Mouse (Mus musculus) right cerebral cortex, postnatal 36 days (tissue): ENCODE results near the gene Ncbp2.
"Not testable (repeated sequence)": the region's sequence is repeated elsewhere in the genome, so short reads cannot be mapped to it uniquely, and the experiment has no call there.

Experiments
- DNase-seq, 2 experiments: peaks; one replicate each; pipeline ENCODE4 v3.0.0; 2022; ENCODE audit warnings: low spot score in 2 of 2, mixed read lengths in 1 of 2

Gene Ncbp2

DNA sequence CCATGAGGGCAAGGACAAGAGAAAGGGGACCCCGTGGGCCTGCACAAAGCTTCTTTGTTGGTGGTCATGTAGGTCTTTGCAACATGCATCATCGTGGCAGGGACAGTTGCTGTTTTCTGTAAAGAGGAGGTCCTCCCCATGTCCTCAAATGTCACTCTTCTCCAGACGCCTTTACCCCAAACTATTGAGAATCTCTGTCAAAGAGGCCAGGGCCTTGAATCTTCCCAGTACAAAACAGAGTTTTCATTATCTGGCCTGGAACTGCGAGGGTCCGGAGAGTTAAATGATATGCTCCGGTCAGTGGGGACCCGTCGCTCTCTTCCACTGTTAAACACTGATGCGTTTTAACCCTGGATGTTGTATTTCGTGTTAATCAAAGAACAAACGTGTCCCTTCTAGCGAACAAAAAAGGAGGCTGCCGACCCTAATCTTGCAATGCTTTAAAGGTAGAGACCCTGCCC lies 13.7 kb upstream of the Ncbp2 start:
- no peak for DNase-seq

DNA sequence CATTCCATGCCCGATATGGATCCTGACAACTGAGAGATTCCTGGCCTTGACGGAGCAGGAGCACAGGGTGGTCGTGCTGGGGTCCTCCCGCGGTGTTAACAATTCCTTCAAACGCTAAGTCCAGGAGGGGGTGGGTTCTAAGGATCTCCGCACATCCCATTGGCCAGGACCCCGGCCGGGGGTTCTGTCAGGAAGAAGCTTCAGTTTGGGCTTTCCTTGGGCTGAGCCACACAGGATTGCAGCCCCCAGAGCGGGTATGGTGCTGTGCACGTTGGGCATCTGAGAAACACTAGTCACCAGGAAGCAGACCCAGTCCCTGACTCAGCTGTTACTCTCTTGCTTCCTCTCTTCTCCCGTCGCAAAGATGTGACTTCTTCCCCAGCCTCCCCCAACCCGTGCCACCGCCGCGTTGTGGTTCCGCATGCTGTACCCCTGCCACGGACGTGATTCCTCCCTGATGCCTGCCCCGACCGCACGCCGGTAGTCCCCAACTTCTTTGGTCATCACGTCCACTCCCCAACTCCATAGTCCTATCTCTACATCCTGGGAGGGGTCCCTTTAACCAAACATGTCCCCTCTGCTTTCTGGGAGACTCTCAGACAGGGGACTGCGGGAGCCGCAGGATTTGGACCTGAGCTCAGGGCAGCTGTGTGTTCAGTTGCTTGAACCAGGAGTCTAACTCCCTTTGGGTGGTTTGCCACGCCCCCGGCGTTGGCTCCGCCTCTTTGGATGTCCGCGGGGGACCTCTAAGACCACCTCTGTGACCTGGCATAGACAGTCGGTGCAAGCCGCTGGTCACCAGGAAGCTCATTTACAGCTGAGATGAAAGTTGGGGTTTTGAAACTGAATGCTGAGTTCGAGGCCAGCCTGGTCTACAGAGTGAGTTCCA lies 13.0 kb upstream of the Ncbp2 start:
- peak in 1 of 2 experiments; percentile 46 for DNase-seq

DNA sequence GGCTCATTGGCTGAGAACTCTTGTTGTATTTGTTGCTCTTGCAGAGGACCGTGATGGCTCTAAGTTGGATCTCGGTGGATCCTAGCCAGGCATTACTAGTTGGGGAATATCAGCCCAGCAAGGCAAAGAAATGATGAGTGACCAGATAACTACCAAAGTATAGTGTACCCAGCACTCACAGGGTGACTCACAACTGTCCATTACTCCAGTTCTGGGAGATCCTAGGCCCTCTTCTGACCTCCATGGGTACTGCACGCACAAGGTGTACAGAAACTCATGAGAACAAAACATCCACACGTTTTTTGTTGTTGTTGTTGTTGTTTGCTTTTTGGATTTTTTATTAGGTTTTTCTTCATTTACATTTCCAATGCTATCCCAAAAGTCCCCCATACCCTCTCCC lies 11.7 kb upstream of the Ncbp2 start:
- DNase-seq = no peak

DNA sequence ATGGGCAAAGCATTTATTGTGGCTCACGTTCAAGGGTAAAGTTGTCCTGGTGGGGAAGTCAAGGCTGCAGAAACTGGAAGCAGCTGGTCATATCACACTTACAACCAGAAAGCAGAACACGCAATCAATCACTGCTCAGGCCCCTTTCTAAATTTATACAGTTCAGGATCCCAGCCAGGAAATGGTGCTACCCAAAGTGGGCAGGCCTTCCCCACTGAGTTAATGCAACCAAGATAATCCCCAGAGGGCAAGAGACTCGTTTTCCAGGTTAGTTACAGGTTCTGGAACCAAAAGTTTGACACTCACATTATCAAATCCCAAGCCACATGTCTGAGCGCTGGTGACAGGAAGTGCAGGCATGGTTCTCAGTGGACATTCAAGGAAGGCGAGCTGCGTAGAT lies 9.5 kb upstream of the Ncbp2 start:
- no peak for DNase-seq

DNA sequence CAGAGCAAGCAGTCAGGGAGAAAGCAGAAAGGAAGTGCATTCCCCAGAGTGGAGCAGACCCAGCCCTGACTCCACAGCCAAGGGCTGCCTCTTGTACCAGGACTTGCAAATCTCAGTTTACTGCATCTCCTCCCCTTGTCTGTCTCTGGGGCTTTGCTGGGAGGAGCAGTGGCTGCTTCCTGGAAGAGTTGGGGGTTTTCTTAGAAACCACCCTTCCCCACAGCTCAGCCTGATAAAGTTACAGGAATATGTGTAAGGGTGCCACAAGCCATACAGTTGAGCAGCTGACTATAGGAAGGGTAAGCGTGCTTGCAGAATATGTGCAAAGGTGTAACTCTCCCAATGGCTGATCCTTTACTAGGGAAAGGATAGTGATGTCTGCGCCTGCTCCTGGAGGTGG lies 7.7 kb upstream of the Ncbp2 start:
- no peak for DNase-seq

DNA sequence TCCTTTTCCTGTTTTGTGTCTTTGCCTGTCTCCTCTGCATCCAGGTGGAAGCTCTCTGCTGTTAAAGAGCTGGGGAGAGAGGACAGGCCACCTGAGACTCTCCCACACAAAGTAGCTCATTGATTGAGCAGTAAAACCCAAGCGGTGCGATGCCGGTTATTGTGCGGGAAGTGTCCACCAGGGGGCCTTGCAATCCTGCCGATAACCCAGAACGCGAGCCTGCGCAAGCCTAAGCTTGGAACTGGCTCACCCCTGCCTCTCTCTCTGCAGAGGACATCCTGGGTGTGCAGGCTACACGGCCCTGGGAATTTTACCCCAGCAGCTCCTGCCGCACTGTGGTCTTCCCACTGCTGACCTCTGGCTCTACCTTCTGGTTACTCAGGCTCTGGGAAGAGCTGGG lies 4.3 kb upstream of the Ncbp2 start:
- peak in 1 of 2 experiments; percentile 64 for DNase-seq

DNA sequence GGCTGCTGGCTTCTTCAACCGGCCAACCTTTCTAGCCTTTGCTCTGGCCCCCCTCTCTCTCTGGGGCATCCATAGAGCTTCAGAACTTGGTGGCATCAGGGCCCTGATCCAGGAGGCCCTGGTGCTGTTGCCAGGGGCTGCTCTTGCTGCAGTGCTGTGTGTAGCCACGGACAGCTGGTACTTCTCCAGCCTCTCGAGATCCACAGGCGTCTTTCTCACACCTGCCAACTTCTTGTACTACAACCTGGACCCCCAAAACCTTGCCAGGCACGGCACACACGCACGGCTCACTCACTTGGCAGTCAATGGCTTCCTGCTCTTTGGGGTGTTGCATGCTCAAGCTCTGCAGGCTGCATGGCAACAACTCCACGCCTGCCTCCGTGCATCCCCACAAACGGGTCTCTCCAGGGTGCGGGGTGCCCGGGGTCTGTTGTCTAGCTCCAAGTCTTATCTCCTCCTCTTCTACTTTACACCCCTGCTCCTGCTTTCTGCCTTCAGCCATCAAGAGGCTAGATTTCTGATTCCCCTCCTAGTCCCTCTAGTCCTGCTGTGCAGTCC lies 3.5 kb upstream of the Ncbp2 start:
- no peak for DNase-seq

DNA sequence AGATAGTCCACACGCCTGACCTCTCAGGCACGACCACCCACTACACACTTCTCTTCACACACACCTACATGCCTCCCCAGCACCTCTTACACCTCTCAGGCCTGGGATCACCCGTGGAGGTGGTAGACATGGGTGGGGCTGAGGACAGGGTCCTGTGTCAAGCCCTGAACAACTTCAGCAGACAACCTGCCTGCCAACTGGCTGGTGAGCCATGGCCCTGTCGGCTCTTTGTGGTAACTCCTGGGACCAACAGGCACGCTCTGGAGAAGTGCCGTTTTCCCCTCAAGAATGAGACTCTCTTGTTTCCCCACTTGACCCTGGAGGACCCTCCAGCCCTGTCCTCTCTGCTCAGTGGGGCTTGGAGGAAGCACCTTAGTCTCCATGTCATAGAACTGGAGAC lies 2.9 kb upstream of the Ncbp2 start:
- no peak for DNase-seq

DNA sequence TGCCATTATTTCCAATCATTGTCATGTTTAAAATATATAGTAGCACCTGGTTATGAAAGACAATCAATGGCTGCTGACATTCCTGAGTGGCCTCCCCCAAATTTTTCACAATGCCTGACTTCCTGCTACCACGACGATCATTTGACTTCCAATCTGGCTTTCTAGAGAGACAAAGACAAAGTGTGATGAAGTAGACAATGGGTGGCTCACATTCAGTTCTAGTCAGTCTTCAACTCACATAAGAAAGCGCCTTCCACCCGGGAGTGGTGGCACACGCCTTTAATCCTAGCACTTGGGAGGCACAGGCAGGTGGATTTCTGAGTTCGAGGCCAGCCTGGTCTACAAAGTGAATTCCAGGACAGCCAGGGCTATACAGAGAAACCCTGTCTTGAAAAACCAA lies 2.3 kb upstream of the Ncbp2 start:
- DNase-seq = not testable (repeated sequence)

DNA sequence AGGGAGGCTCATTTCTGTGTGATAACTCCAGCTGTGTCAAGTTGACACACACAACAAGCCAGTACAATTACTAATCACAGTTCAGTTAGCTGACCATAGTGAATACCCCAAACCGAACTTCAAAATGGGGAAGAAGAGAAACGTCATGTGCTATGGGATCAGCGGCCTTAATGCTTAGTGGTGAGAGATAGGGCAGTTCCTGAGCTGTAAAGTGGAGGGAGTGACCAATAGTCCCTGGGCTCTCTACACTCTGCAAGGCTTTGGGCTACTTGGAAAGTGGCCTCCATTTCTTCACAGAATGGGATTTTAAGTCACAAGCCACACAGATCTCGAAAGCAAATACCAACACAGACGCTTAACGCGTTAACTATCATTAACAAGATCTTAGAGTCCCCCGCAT lies 980 bp upstream of the Ncbp2 start:
- no peak for DNase-seq

DNA sequence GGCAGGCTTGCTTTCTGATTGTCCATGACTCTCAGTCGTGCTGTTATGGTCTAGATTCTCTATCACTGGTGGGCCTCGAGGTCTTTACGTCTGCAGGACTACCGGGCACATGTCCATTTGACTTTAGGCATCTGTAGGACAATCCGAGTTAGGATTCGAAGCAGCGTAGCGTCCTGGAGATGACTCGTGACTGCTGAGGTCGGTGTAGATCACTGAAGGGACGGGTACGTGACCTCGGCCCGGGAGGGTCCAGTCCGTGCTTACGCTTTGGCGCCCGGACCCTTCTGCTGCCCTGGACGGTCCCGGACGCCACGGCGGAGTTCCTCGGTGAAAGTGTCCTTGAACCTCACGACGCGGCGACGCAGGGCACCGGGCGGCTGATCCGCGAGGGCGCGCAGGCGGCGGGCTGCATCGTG lies 404 bp upstream of the Ncbp2 start:
- DNase-seq = no peak

DNA sequence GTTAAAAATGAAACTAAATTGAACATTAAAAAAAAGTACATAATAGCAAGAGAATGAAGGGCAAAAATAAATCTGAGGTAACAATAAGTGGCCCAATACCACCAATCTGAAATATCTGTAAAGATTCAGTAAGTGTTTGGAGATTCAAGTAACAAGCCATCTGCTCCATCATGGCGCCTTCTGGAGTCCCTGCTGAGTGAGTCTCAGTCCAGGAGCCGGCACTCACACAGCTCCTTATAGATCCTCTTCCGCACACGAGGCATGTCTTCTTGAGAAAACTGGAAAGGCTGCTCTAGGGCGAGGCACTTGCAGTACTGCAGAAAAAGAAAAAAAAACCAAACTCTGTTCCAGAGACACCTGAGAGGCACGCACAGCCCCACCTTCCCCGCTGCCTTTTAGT lies 14.9 kb downstream of the Ncbp2 start:
- no peak for DNase-seq

DNA sequence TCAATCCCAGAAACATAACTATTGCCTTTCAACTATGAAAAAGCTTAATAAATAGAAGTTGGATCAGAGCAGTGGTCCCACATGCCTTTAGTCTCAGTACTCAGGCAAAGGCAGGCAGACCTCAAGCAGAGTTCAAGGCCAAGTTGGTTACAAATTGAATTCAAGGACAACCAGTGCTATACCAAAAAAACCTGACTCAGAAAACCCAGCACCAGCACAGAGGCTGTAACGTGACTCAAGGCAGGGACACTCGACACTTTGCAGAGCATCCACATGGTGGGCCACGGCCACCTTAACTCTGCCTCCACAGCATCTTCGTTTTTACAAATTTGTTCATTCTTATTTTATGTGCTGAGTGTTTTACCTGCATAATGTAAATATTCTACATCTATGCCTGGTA lies 26.9 kb downstream of the Ncbp2 start:
- DNase-seq = no peak

DNA sequence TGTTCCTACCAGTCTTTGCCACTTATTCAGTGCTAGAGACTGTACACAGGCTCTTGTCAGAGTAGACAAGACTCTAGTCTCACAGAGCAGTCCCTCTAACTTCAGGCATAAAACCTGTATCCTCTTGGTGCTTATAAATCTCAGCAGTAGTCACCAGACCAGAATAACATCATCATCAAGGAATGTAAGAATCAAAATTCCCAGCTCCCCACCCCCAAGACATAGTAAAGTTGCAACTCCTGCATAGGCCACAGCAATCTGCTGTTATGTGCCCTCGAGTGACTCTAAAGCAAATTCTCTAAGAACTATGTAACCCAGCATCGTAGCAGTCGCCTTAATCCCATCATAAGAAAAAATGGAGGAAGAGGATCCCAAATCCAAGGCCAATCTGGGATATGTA lies 31.2 kb downstream of the Ncbp2 start:
- no peak for DNase-seq

DNA sequence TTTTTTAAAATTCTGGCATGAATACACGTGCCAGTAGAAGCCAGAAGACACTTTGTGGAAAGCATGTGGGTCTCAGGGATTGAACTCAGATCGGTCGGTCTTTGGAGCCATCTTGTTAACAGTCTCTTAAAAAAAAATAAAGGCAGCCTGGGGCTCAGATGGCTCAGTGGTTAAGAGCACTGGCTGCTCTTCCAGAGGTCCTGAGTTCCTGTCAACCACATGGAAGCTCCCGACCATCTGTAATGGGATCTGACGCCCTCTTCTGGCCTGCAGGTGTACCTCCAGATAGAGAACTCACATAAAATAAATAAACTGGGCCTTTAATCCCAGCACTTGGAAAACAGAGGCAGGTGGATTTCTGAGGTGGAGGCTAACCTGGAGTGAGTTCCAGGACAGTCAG lies 32.6 kb downstream of the Ncbp2 start:
- DNase-seq = no peak

DNA sequence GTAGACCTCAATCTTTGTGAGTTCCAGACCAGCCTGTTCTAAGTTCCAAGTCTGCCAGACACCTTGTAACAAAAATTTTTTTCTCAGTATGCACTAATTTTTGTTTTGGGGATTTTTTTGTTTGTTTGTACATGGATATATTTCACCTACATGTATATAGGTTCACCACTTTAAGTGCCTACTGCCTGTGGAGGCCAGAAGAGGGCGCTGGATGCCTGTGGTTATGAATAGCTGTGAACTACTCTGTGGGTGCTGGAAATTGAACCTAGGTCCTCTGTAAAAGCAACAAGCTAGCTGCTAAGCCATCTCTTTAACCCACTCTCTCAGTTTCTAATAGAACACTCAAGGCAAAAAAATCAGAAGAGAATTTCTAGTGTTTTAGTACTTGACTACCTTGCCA lies 43.7 kb downstream of the Ncbp2 start:
- DNase-seq = no peak

DNA sequence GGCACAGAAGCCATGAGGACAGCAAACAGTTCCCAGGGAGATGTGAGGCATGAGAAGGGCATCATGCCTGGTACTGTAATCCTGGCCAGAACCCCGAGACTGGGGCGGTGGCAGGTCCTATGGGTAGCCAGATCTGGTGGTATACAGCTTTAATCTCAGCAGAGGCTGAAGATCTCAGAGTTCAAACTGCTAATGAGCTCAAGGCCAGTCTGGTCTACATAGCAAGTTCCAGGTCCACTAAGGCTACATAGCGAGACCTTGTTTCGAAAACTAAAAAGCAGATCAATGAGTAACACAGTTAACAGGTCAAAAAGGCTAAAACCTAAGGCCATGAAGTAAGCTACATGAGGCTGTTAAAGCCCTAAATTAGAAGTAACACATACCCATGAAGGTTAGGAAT lies 44.9 kb downstream of the Ncbp2 start:
- no peak for DNase-seq

DNA sequence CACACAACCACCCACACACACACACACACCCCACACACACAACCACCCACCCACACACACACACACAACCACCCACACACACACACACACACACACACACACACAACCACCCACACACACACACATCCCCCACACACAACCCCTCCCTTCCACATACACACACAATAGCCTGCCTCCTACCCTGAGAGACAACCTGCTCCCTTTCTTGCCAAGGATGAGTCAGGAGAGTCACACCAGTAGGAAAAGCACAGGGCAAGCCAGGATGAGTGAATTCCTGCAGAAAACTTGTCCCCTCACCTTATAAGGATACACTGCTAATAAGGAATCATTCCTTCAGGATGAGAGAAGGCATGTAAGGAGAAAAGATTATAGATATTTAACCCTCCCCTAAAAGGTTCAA lies 45.6 kb downstream of the Ncbp2 start:
- no peak for DNase-seq

DNA sequence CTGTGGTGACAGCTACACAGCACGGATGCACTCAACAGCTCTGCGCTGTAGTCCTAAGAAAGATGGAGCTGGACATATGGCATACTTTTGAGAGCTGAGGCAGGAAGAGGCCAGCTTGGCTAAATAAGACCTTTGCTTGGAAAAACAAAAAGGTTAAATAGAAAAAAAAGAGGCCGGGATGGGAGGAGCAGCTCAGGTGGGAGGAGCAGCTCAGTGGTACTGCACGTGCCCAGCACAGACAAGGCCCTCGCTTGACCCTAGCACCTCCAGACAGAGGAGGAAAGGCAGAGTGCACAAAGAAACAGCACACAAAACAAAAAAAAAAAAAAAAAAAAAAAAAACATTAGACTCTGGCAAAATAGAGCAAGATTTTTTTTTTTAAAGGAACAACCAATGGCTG lies 48.1 kb downstream of the Ncbp2 start:
- DNase-seq = no peak

DNA sequence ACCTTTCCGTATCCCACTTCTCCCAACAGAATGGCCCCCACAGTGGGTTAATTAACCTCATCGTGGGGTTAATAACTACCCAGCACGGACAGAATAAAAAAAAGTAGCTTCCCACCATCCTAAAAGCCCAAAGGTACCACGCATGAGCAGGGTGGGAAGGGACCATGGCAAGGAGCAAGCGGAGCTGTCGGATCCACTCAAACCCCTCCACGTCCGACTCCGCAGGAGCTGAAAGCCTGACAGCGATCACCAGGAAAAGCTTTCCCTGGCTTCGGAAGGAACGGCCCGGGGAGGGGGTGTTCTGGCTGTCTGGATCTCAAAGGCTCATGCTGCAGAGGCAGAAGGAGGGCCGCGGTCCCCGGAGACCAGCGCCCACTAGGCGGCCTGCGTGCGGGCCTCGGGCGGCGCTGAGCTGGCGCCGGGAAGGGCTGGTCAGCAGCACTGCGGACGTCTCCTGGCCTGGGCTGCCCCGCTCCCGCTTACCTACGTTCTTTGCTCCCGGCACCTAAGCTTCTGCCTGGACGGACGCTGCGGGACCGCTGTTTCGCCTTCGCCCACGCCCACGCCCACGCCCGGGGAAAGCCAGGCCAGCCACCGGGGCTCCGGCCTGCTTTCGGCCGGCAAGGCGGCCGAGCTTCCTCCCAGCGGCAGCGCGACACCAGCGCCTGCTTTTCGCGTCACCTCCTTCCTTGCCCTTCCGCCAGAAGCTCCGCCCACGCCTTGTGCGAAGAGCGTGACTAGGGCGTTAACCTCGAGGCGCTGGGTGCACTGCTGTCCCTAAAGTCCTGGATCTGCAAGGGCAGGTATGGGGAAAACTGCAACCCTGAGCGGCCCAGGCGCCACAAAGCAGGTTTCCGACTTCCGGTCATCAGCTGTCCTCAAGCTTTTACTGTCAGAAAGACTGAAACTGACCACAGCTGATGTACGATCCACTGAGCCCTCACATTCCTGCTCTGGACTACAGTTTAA lies 54.5 kb downstream of the Ncbp2 start, which contains the start of gene Senp5:
TSS of gene Senp5 (minus strand) at position 779 of the 969 bp plus-strand sequence.
- peak; percentile 87 to 89 for DNase-seq

DNA sequence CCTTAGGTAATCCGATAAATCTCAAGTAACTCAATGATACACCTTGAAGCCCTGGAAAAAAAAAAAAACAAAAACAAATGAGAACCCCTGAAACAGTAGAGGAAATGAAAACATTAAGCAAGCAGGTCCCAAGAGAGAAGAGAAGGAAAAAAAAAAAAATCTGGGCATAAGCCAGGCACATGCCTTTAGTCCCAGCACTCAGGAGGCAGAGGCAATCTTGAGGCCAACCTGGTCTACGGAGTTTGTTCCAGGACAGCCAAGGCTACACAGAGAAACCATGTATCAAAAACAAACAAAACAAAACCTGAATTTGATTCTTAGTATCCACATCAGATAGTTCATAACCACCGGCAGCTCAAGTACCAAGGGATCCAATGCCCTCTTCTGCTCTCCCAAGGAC lies 56.4 kb downstream of the Ncbp2 start:
- DNase-seq = no peak
